Mouse (Mus musculus) small intestine, adult 2 months (tissue): ENCODE measurements at regions not wholly inside any gene's neighbourhood (a gene's known extent, or its start where the extent isn't known, plus 50 kb on each side); places are given as distances from the start of the nearest gene placed in this dataset.

Experiments used
- CTCF ChIP-seq: fragments of 200-500 bp; IDR thresholded peaks from 2 replicates; pipeline ENCODE4 v1.5.1; 2012; ENCODE audit warnings: low read depth, mild to moderate bottlenecking, control low read depth, inconsistent platforms, low read length, moderate library complexity, mixed read lengths; ENCODE audit not compliant: insufficient replicate concordance, insufficient read length; ENCODE audit errors: extremely low read depth
- POLR2A ChIP-seq: fragments of 200-500 bp; IDR thresholded peaks from 2 replicates; pipeline ENCODE4 v1.6.1; 2012; ENCODE audit warnings: low read depth, mild to moderate bottlenecking, control low read depth, inconsistent platforms, low read length, moderate library complexity

GRCm38 (mm10) chr11:45219239-45219638, 602.1 kb downstream of the Ebf1 start:
- TF ChIP-seq POLR2A (no peak), CTCF (no peak)
